9 mouse cellular contexts compared by ENCODE assay signal in genomic region chr8:106137218-106137905, GRCm38 (mm10). TPM values are rescaled to one million over a fixed set of nuclear protein-coding genes. Genes with fewer than 3 reads are reported as not detected.
DNase-seq lines count a peak whose midpoint lies in the region; ATAC-seq and TF ChIP-seq lines count a peak whose summit lies in the region.
"Had no signal": no experiment of that assay in that cellular context is flagged by ENCODE, and none has a peak within 500 bp of the region (broad histone marks: within the 10 kb centered on the region; RNA-seq: fewer than 3 reads in every experiment).

No protein-coding gene starts in this region.

- TF ChIP-seq CTCF in heart, adult 2 months (IDR thresholded peaks at IDR 0.05), result no peak
- TF ChIP-seq CTCF in bone marrow macrophage, adult 2 months (IDR thresholded peaks at IDR 0.05; ENCODE audit: low read depth, low read length), result no peak
- no peak for TF ChIP-seq CTCF in lung, postnatal 0 days (IDR thresholded peaks at IDR 0.05)

- H3K9me3 ChIP-seq in hindbrain, embryonic 13.5 days, result no peaks in the 10 kb centered on the region
- H3K9me3 ChIP-seq in lung, postnatal 0 days (ENCODE audit: low read length), result no peaks in the 10 kb centered on the region

- no peak for DNase-seq in heart, adult 2 months
- DNase-seq in heart, adult 9 months (ENCODE audit: low spot score in 2 of 2), result no peak
- DNase-seq in lung, postnatal 0 days (ENCODE audit: low spot score), result peak; percentile 79
- no peak for DNase-seq in adrenal gland, postnatal 36 days
- no peak for DNase-seq in left cerebral cortex, postnatal 10 days (ENCODE audit: extremely low spot score in 1 of 2, low spot score in 2 of 2)
- DNase-seq in layer of hippocampus, adult 9-10 months (ENCODE audit: low spot score), result no peak

- H3K27ac ChIP-seq in heart, adult 2 months, result no peak overlapping the region; the same call in 1 of the 2 replicates
- no peak overlapping the region for H3K27ac ChIP-seq in bone marrow macrophage, adult 2 months (ENCODE audit: insufficient read depth, low read depth, low read length)
- H3K27ac ChIP-seq in hindbrain, embryonic 13.5 days, result no peak overlapping the region
- peak overlapping the region; percentile 95 for H3K27ac ChIP-seq in lung, postnatal 0 days (ENCODE audit: low read length)

- no peaks in the 10 kb centered on the region for H3K79me2 ChIP-seq in heart, adult 2 months (replicated peaks; ENCODE audit: control insufficient read depth, insufficient read depth, low read length)

- peak overlapping the region; percentile 56; the same call in 1 of the 2 replicates for H3K9ac ChIP-seq in heart, adult 2 months (ENCODE audit: low read depth, low read length)
- H3K9ac ChIP-seq in hindbrain, embryonic 13.5 days, result peak overlapping the region; percentile 67
- peak overlapping the region; percentile 62 for H3K9ac ChIP-seq in lung, postnatal 0 days (replicated peaks; ENCODE audit: low read depth)

- H3K4me1 ChIP-seq in heart, adult 2 months (ENCODE audit: control insufficient read depth, insufficient read depth, low read length), result no peaks in the 10 kb centered on the region; the same call in 1 of the 2 replicates
- H3K4me1 ChIP-seq in bone marrow macrophage, adult 2 months (ENCODE audit: control insufficient read depth, insufficient read depth, low read length), result peaks cover 6% of the 10 kb centered on the region
- H3K4me1 ChIP-seq in hindbrain, embryonic 13.5 days (replicated peaks), result peaks cover 31% of the 10 kb centered on the region
- peaks cover 3% of the 10 kb centered on the region; the same call in 1 of the 2 replicates for H3K4me1 ChIP-seq in lung, postnatal 0 days (ENCODE audit: insufficient read depth, low read depth, low read length)

- no peak for TF ChIP-seq EP300 in heart, adult 2 months (IDR thresholded peaks at IDR 0.05; ENCODE audit: insufficient read depth, low read depth, low read length)
- TF ChIP-seq EP300 in lung, postnatal 0 days (IDR thresholded peaks at IDR 0.05), result 0 out of 2 replicates have a peak, but pooled peaks have one; percentile 39

- peak overlapping the region; percentile 64 for H3K4me3 ChIP-seq in heart, adult 2 months
- peak overlapping the region; percentile 66 for H3K4me3 ChIP-seq in bone marrow macrophage, adult 2 months (ENCODE audit: insufficient read depth, low read length)
- H3K4me3 ChIP-seq in hindbrain, embryonic 13.5 days, result peak overlapping the region; percentile 46
- H3K4me3 ChIP-seq in lung, postnatal 0 days (ENCODE audit: low read depth, low read length), result peak overlapping the region; percentile 67

- peaks cover 9% of the 10 kb centered on the region for H3K27me3 ChIP-seq in heart, adult 2 months (ENCODE audit: control insufficient read depth, insufficient read depth, low read length)
- peaks cover 82% of the 10 kb centered on the region for H3K27me3 ChIP-seq in hindbrain, embryonic 13.5 days
- H3K27me3 ChIP-seq in lung, postnatal 0 days (replicated peaks; ENCODE audit: insufficient read depth, low read length), result peaks cover 8% of the 10 kb centered on the region

- intact Hi-C loops in heart, adult 2 months (cut with DNase I), result no loop called here
- intact Hi-C loops in left cerebral cortex, postnatal 10 days (cut with DNase I), result no loop called here

- WGBS in heart, adult 2 months, result 13% methylated on average over 22 of the region's 22 CpGs
- 4% methylated on average over 22 of the region's 22 CpGs for WGBS in hindbrain, embryonic 13.5 days
- WGBS in lung, postnatal 0 days, result 6% methylated on average over 22 of the region's 22 CpGs

- no peaks in the 10 kb centered on the region for H3K36me3 ChIP-seq in heart, adult 2 months (ENCODE audit: control insufficient read depth, insufficient read depth, low read length)
- H3K36me3 ChIP-seq in hindbrain, embryonic 13.5 days, result peaks cover 6% of the 10 kb centered on the region
- peaks cover 6% of the 10 kb centered on the region; the same call in 1 of the 2 replicates for H3K36me3 ChIP-seq in lung, postnatal 0 days (ENCODE audit: insufficient read depth, low read length)

- TF ChIP-seq POLR2A in heart, adult 2 months (IDR thresholded peaks at IDR 0.05; ENCODE audit: insufficient read depth, low read depth, low read length), result no peak
- no peak for TF ChIP-seq POLR2A in bone marrow macrophage, adult 2 months (IDR thresholded peaks at IDR 0.05; ENCODE audit: borderline replicate concordance, low read depth, low read length)

- ATAC-seq in hindbrain, embryonic 13.5 days (ENCODE audit: low FRiP score), result no peak
- ATAC-seq in lung, postnatal 0 days, result 0 out of 2 replicates have a peak, but pooled peaks have one; percentile 5

- H3K4me2 ChIP-seq in hindbrain, embryonic 13.5 days, result peak overlapping the region; percentile 76
- peak overlapping the region; percentile 73 for H3K4me2 ChIP-seq in lung, postnatal 0 days (replicated peaks; ENCODE audit: low read depth, low read length)

RNA-seq across cellular contexts. Expression of gene Esrp2, which starts 0.6 kb away (rescaled TPM):
- total RNA-seq in heart, adult 2 months (2021), result under 1 TPM; 0.31 to 0.52 TPM
- 0.29 and 1.1 TPM in 2 replicates for polyA plus RNA-seq in heart, adult 2 months (2012; rRNA removed)
- not detected in 2 replicates for polyA plus RNA-seq in bone marrow macrophage, adult 2 months (2012; ENCODE audit: insufficient read depth, insufficient read length, missing spikeins)
- 0.14 and 0.26 TPM in 2 replicates for polyA plus RNA-seq in hindbrain, embryonic 13.5 days (2015; fragmentation: Nextera tagmentation; extraction: Ambion mirVana)
- polyA plus RNA-seq in lung, postnatal 0 days (2015; fragmentation: Nextera tagmentation; extraction: Ambion mirVana), result 38.4 and 38.6 TPM in 2 replicates
- 1 to 10 TPM; 1.1 to 3.5 TPM for total RNA-seq in adrenal gland, postnatal 36 days (2021)
- not detected for total RNA-seq in left cerebral cortex, postnatal 10 days (2021)
- total RNA-seq: hematopoietic stem cell, adult 5-6 weeks had no signal

RNA-seq across cellular contexts. Expression of gene Pla2g15, which starts 12.8 kb away (rescaled TPM):
- total RNA-seq in heart, adult 2 months (2021), result 1 to 10 TPM; 6.5 to 8.6 TPM
- 8.0 and 8.4 TPM in 2 replicates for polyA plus RNA-seq in heart, adult 2 months (2012; rRNA removed)
- polyA plus RNA-seq in bone marrow macrophage, adult 2 months (2012; ENCODE audit: insufficient read depth, insufficient read length, missing spikeins), result 144 and 153 TPM in 2 replicates
- 20.0 and 22.3 TPM in 2 replicates for polyA plus RNA-seq in hindbrain, embryonic 13.5 days (2015; fragmentation: Nextera tagmentation; extraction: Ambion mirVana)
- polyA plus RNA-seq in lung, postnatal 0 days (2015; fragmentation: Nextera tagmentation; extraction: Ambion mirVana), result 10.6 and 10.8 TPM in 2 replicates
- total RNA-seq in adrenal gland, postnatal 36 days (2021), result 10 to 100 TPM; 17.4 to 29.6 TPM
- 10 to 100 TPM; 24.6 to 25.3 TPM for total RNA-seq in left cerebral cortex, postnatal 10 days (2021)

RNA-seq across cellular contexts. Expression of gene Slc7a6, which starts 31.3 kb away (rescaled TPM):
- 10 to 100 TPM; 10.2 to 10.8 TPM for total RNA-seq in heart, adult 2 months (2021)
- 14.7 and 17.4 TPM in 2 replicates for polyA plus RNA-seq in heart, adult 2 months (2012; rRNA removed)
- 8.3 and 9.4 TPM in 2 replicates for polyA plus RNA-seq in bone marrow macrophage, adult 2 months (2012; ENCODE audit: insufficient read depth, insufficient read length, missing spikeins)
- 66.4 and 71.4 TPM in 2 replicates for polyA plus RNA-seq in hindbrain, embryonic 13.5 days (2015; fragmentation: Nextera tagmentation; extraction: Ambion mirVana)
- polyA plus RNA-seq in lung, postnatal 0 days (2015; fragmentation: Nextera tagmentation; extraction: Ambion mirVana), result 38.9 and 39.7 TPM in 2 replicates
- total RNA-seq in adrenal gland, postnatal 36 days (2021), result 10 to 100 TPM; 28.4 to 33.1 TPM
- 10 to 100 TPM; 28.5 to 29.2 TPM for total RNA-seq in left cerebral cortex, postnatal 10 days (2021)

Comparison
In these comparisons a context has a peak if more than half of its experiments do, and no peak if none do; other contexts are left out.
1. RNA of gene Esrp2, which starts 0.6 kb away (polyA plus RNA-seq): 38.4 to 38.6 TPM in lung, postnatal 0 days; 0.29 to 1.1 TPM in heart, adult 2 months, 0.14 to 0.26 TPM in hindbrain, embryonic 13.5 days and not detected in bone marrow macrophage, adult 2 months; every median in the first group is over 10 times any median in the second.
2. Peak in every context shown above with its lines, with median percentiles within 50 percentile points of each other: H3K4me3 ChIP-seq and H3K9ac ChIP-seq.